Mouse (Mus musculus) hindbrain, embryonic 15.5 days (tissue): Measurements from ENCODE around the gene Vmn1r83. TPM values are rescaled to one million over a fixed set of nuclear protein-coding genes. Genes with fewer than 3 reads are reported as not detected.

ENCODE experiments used
- ATAC-seq: fragments of 200-750 bp; cut with Nextera tagmentation; 2 replicates; pipeline ENCODE4 v1.8.0; 2017; ENCODE audit warnings: low read depth, moderate number of reproducible peaks, moderate TSS enrichment; ENCODE audit not compliant: low FRiP score
- H3K27ac ChIP-seq: fragments of 300-500 bp; sonication (generic); replicated peaks from 2 replicates; pipeline ENCODE4 v1.5.1; 2015; ENCODE audit warnings: mild to moderate bottlenecking, inconsistent platforms
- H3K27me3 ChIP-seq: fragments of 300-500 bp; sonication (generic); 2 replicates; pipeline ENCODE4 v1.6.1; 2015; ENCODE audit warnings: control low read depth, inconsistent platforms
- H3K36me3 ChIP-seq: fragments of 300-500 bp; sonication (generic); 2 replicates; pipeline ENCODE4 v1.6.1; 2015; ENCODE audit warnings: control low read depth, inconsistent platforms
- H3K4me1 ChIP-seq: fragments of 300-500 bp; sonication (generic); replicated peaks from 2 replicates; pipeline ENCODE4 v1.6.1; 2015; ENCODE audit warnings: control low read depth, inconsistent platforms
- H3K4me2 ChIP-seq: fragments of 300-500 bp; sonication (generic); 2 replicates; pipeline ENCODE4 v1.6.1; 2015; ENCODE audit warnings: moderate library complexity, mild to moderate bottlenecking, inconsistent platforms
- H3K4me3 ChIP-seq: fragments of 300-500 bp; sonication (generic); 2 replicates; pipeline ENCODE4 v1.5.1; 2015; ENCODE audit warnings: mild to moderate bottlenecking, inconsistent platforms
- H3K9ac ChIP-seq: fragments of 300-500 bp; sonication (generic); 2 replicates; pipeline ENCODE4 v1.6.1; 2015; ENCODE audit warnings: inconsistent platforms
- H3K9me3 ChIP-seq: fragments of 300-500 bp; sonication (generic); 2 replicates; pipeline ENCODE4 v1.6.1; 2016; ENCODE audit warnings: control low read depth, inconsistent platforms
- WGBS: fragments of 180-500 bp; shearing (Covaris S2); methylation state at CpG from one replicate; pipeline ENCODE4 v1.1.7; 2015; 5-methylcytosine and 5-hydroxymethylcytosine counted together
- microRNA-seq: library from miRNA; unstranded; fragments of <30 nt; microRNA quantifications from one replicate; pipeline ENCODE4, GENCODE M21; 2016
- polyA plus RNA-seq: library from polyadenylated mRNA; unstranded; fragments of >200 nt; fragmentation: Nextera tagmentation; extraction: Ambion mirVana; gene quantifications from 2 replicates; pipeline ENCODE4 v1.2.1, GENCODE M21; 2015

The Vmn1r83 gene
- polyA plus RNA-seq: not detected in 2 replicates

- H3K4me2 ChIP-seq: no peak within 1 kb of the TSS
- no peak within 1 kb of the TSS for H3K9ac ChIP-seq
- H3K27me3 ChIP-seq: no peaks in the 10 kb centered on the region
- no peaks in the 10 kb centered on the region for H3K4me1 ChIP-seq
- ATAC-seq: no peak
- H3K36me3 ChIP-seq: no peaks in the 10 kb centered on the region
- no peak within 1 kb of the TSS for H3K4me3 ChIP-seq
- peaks cover 16% of the 10 kb centered on the region for H3K9me3 ChIP-seq
- WGBS: 79% methylated on average over 2 of the region's 2 CpGs
- H3K27ac ChIP-seq: no peak within 1 kb of the TSS
These were observed at the start of gene Vmn1r83 for GRCm38 (mm10) chr7:12329381-12329780. Vmn1r83 (minus strand) TSS chr7:12329481.

- no peaks in the 10 kb centered on the region for H3K36me3 ChIP-seq
- no peak within 1 kb of the TSS for H3K4me2 ChIP-seq
- 0 out of 2 replicates have a peak, but pooled peaks cover 4% of the 10 kb centered on the region for H3K9me3 ChIP-seq
- H3K9ac ChIP-seq: no peak within 1 kb of the TSS
- no peaks in the 10 kb centered on the region for H3K4me1 ChIP-seq
- no peak for ATAC-seq
- H3K27me3 ChIP-seq: no peaks in the 10 kb centered on the region
- WGBS: 61% methylated on average over 1 of the region's 1 CpGs
- no peak within 1 kb of the TSS for H3K27ac ChIP-seq
- no peak within 1 kb of the TSS for H3K4me3 ChIP-seq
These were observed 39.9 kb upstream of the Vmn1r83 start, which contains the start of gene Vmn1r84 for GRCm38 (mm10) chr7:12369173-12369572. Vmn1r84 (minus strand) TSS chr7:12369273.

GRCm38 (mm10) chr7:12300130-12300529 is 29.2 kb downstream of the Vmn1r83 start, which contains the start of gene Vmn1r82:
Vmn1r82 (plus strand) TSS chr7:12300430.
- Histone ChIP-seq H3K27ac (no peak within 1 kb of the TSS), H3K9me3 (peaks cover under 1% of the 10 kb centered on the region; the same call in 1 of the 2 replicates), H3K36me3 (no peaks in the 10 kb centered on the region), H3K4me2 (no peak within 1 kb of the TSS), H3K9ac (no peak within 1 kb of the TSS), H3K27me3 (no peaks in the 10 kb centered on the region), H3K4me3 (no peak within 1 kb of the TSS), H3K4me1 (no peaks in the 10 kb centered on the region)
- 57% methylated on average over 2 of the region's 2 CpGs for WGBS
- ATAC-seq: no peak

Small RNA genes lying within 50 kb of the gene (microRNA-seq; reads per million reads assigned to microRNA genes)
- not detected for gene Gm23521

Other genes starting within 250 kb of the Vmn1r83 start
- gene Vmn1r78, start 179.2 kb downstream of the Vmn1r83 start, polyA plus RNA-seq: not detected in 2 replicates
- not detected in 2 replicates for gene Vmn1r79, start 158.2 kb downstream of the Vmn1r83 start, polyA plus RNA-seq
- not detected in 2 replicates for gene Vmn1r80, start 140.2 kb downstream of the Vmn1r83 start, polyA plus RNA-seq
- gene Vmn1r81, start 61.2 kb downstream of the Vmn1r83 start, polyA plus RNA-seq: not detected in 2 replicates
- not detected in 2 replicates for gene Vmn1r82, start 29.1 kb downstream of the Vmn1r83 start, polyA plus RNA-seq
- not detected in 2 replicates for gene Vmn1r84, start 39.8 kb upstream of the Vmn1r83 start, polyA plus RNA-seq
- gene Zfp551, start 93.3 kb upstream of the Vmn1r83 start, polyA plus RNA-seq: 9.7 and 10.0 TPM in 2 replicates
- gene Zfp606, start 148.8 kb upstream of the Vmn1r83 start, polyA plus RNA-seq: 35.1 and 35.6 TPM in 2 replicates
- gene 2900092C05Rik, start 183.0 kb upstream of the Vmn1r83 start, polyA plus RNA-seq: not detected in 2 replicates